Mouse (Mus musculus): Measurements from ENCODE around the gene Hist1h3e.

The Hist1h3e gene

DNA sequence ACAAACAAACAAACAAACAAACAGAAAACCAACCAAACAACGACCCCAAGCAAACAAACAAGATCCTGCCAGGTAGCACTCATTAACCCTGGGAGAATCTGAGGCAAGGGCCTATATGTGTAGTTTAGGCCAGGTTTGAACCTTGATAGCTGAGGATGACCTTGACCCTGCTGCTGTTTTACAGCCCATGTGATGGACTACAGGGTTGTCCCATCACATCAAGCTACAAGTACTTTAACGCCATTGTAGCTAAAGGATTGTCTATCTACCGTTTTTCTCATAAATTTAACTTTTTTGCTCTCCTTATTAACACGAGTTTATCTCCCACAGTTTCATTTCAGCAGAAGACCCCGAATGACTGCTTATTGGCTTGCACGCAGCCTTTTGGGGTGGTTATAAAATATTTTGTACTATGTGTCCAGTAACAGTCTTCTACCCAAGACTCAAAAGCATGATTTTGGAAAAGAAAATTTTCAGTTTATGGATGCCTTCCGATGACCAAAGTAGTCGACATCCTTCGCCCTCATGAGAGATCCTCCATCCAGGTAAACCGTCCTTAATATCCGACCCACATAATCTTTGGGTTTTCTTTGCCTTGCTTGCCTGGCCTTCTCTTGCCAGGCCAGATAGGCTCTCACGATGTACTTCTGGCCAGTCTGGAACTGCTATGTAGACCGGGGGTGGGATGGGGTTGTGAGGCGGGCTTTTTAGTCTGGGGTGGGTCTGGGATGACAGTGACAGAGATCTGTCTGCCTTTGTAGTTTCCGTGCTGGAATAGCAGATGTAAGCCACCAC lies 46.1 kb downstream of the Hist1h3e start:
- DNase-seq, result no peak

DNA sequence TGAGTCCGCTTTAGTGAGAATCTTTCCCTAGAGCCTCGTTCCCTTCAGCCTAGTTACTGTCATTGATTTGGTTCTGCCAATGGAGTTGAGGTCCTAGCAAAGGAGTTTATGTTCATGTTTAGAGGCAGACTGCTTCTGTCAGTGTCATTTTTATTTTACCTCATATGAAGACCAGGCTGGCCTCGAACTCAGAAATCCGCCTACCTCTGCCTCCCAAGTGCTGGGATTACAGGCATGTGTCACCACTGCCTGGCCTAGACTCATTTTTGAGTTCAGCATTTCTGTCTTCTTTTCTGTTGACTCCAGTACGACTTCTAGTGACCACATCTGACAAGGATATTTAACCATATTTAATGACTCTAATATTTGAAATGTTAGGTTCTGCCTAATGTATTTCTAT lies 46.9 kb downstream of the Hist1h3e start:
- DNase-seq, result no peak

DNA sequence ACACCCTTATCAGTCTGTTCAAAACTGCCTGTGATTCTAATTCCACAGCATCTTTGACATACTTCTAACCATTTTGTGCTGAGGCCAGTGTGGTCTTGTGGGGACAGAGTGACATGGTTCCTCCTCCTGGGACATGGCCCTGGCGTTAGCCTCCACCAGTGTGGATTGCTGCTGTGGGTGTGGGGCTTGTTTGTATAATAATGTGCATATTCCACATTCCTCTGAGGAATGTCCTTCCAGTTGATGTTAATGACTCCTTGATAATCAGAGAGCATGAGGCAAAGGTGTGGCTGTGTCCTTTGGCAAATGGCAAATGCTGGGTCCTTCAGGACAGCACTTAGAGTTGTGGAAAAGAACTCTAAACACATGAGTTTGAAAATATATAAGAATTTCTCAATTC lies 48.7 kb downstream of the Hist1h3e start:
- DNase-seq, result no peak

Data from cerebellum, adult 9-11 months (tissue).